Mouse (Mus musculus) G1E (cell line): ENCODE measurements around the gene Lipa.

ENCODE experiments used
- CTCF ChIP-seq: IDR thresholded peaks from 2 replicates; pipeline ENCODE4 v1.5.1; 2012; ENCODE audit warnings: low read depth, low read length, inconsistent platforms, mixed read lengths
- GATA1 ChIP-seq: IDR thresholded peaks from 2 replicates; pipeline ENCODE4 v1.6.1; 2012; ENCODE audit warnings: borderline replicate concordance, low read length, inconsistent platforms, mixed read lengths

DNA sequence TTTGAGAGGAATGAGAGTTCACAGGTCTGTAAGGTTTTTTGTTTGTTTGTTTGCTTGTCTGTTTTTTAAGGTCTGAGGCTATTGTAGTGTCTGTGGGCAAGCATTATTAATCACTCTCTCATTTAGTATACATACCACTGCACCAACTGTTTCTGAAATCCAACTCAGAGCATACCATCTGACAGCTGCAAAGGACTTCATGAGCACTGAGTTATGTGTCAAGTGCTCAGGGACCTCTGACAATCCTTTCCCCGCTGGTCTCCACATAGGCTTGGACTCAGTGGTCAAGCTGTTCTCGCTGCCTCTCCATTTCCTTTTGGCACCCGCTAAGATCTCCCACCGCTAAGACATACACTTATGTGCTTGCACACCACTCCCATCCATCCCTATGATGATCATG lies 18.9 kb upstream of the Lipa start:
- TF ChIP-seq CTCF (no peak), GATA1 (no peak)
